Mouse (Mus musculus): ENCODE measurements around the gene Crtc3. TPM values are rescaled to one million over a fixed set of nuclear protein-coding genes. Genes with fewer than 3 reads are reported as not detected.

Gene Crtc3
- total RNA-seq, 1 experiment, result 2.4 TPM

DNA sequence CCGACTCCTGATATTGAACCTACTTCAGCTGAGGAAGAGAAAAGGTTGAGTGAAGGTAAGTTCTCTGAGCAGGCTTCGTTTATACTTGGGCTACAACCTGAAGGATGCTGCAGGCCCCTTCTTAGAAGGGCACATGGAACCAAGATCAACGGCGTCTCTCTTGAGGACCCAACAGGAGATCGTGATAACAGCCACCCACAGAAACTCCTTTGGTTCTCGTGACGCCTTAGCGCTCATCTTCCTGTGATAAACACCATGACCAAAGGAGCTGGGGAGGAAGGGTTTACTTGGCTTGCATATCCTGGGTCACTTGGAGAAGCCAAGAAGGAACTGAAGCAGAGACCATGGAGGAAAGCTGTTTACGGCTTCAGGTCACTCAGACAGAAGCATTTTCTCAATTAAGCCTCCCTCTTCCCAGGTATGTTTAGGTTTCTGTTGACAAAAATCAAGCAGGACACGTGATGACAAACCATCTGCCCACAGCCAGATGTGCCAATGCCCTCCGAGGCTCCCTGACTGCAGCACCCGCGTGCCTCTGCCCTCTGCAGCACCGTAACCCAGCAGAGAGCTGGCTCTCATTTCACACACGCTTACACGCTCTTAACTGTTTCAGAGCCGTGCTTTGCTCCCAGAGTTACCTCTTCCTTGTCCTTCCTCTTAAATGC is 52.3 kb downstream of the Crtc3 start:
- Histone ChIP-seq H3K4me3 (ENCODE audit: insufficient read depth in 1 of 2, low read depth in 1 of 2, low read length in 2 of 2, poor library complexity in 1 of 2, severe bottlenecking in 1 of 2) (no peak overlapping the region), H3K4me1 (ENCODE audit: control insufficient read depth in 2 of 2, insufficient read depth in 2 of 2, low read length in 2 of 2, poor library complexity in 1 of 2) (no peaks in the 10 kb centered on the region), H3K9ac (ENCODE audit: insufficient read depth, low read depth, low read length, poor library complexity, severe bottlenecking) (no peak overlapping the region), H3K27ac (ENCODE audit: insufficient read depth, low read depth, low read length, poor library complexity, severe bottlenecking) (no peak overlapping the region), H3K36me3 (ENCODE audit: control insufficient read depth, insufficient read depth, low read length, poor library complexity, severe bottlenecking) (no peaks in the 10 kb centered on the region), H3K9me3 (ENCODE audit: control insufficient read depth, insufficient read depth, low read depth, low read length) (no peaks in the 10 kb centered on the region)
- no peak for DNase-seq (ENCODE audit: low read depth, low spot score)
- in situ Hi-C loops (cut with MboI; ENCODE audit: low sequenced_read_pairs in 2 of 2, unreplicated experiment in 2 of 2), result no loop called here
- TF ChIP-seq HCFC1 (IDR thresholded peaks at IDR 0.05; ENCODE audit: borderline replicate concordance, insufficient read depth, low read length), result no peak
- no peak for TF ChIP-seq CHD2 (IDR thresholded peaks at IDR 0.05; ENCODE audit: low read depth, low read length)
- TF ChIP-seq ZC3H11A (IDR thresholded peaks at IDR 0.05; ENCODE audit: borderline replicate concordance, low read depth, low read length), result no peak
- no peak for TF ChIP-seq ZNF384 (IDR thresholded peaks at IDR 0.05; ENCODE audit: low read depth, low read length)
- TF ChIP-seq MAFK (IDR thresholded peaks at IDR 0.05; ENCODE audit: insufficient read depth, low read depth, low read length), result no peak

DNA sequence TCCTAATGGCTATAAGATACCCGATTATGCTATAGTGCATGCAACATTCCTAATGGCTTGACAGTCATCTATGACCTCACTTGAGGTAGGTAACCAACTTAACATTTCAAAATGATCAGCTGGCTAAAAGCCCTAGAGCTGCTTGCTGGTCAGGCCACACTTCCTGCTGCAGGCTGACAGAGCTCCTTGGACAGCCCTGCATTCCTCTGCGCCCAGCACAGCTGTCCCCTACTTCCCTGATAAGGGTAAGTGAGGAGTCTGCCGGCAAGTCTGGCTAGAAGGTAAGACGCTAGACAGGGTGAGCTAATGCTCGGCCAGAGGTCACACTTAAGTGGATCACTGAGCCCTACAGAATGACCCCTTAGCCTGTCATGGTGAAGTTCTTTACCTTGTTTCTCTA is 52.8 kb downstream of the Crtc3 start:
- in situ Hi-C loops (cut with MboI; ENCODE audit: low sequenced_read_pairs in 2 of 2, unreplicated experiment in 2 of 2), result no loop called here
- Histone ChIP-seq H3K9me3 (ENCODE audit: control insufficient read depth, insufficient read depth, low read depth, low read length) (no peaks in the 10 kb centered on the region), H3K36me3 (ENCODE audit: control insufficient read depth, insufficient read depth, low read length, poor library complexity, severe bottlenecking) (no peaks in the 10 kb centered on the region), H3K4me3 (ENCODE audit: insufficient read depth in 1 of 2, low read depth in 1 of 2, low read length in 2 of 2, poor library complexity in 1 of 2, severe bottlenecking in 1 of 2) (no peak overlapping the region), H3K27ac (ENCODE audit: insufficient read depth, low read depth, low read length, poor library complexity, severe bottlenecking) (no peak overlapping the region), H3K9ac (ENCODE audit: insufficient read depth, low read depth, low read length, poor library complexity, severe bottlenecking) (no peak overlapping the region), H3K4me1 (ENCODE audit: control insufficient read depth in 2 of 2, insufficient read depth in 2 of 2, low read length in 2 of 2, poor library complexity in 1 of 2) (no peaks in the 10 kb centered on the region)
- DNase-seq (ENCODE audit: low read depth, low spot score), result no peak
- TF ChIP-seq ZC3H11A (IDR thresholded peaks at IDR 0.05; ENCODE audit: borderline replicate concordance, low read depth, low read length) (no peak), HCFC1 (IDR thresholded peaks at IDR 0.05; ENCODE audit: borderline replicate concordance, insufficient read depth, low read length) (no peak), MAFK (IDR thresholded peaks at IDR 0.05; ENCODE audit: insufficient read depth, low read depth, low read length) (no peak), ZNF384 (IDR thresholded peaks at IDR 0.05; ENCODE audit: low read depth, low read length) (no peak), CHD2 (IDR thresholded peaks at IDR 0.05; ENCODE audit: low read depth, low read length) (no peak)

DNA sequence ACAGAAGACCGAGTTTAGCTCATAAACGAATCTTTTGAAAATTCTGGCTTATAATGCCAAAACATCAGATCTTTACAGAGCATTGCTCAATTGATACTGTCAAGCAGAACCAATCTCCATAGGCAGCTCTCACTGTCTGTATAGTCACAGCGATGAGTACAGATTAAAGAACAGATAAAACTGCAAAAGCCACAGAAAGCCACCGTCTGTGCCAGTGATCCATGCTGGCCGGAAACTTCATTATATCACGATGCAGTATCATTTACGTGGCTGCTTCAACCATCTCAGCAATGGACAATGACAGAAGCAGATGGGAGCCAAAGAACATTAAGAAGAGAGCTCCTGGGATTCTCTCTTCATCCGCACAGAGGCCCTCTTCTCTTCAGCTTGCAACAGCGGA is 53.9 kb downstream of the Crtc3 start:
- Histone ChIP-seq H3K4me3 (ENCODE audit: insufficient read depth in 1 of 2, low read depth in 1 of 2, low read length in 2 of 2, poor library complexity in 1 of 2, severe bottlenecking in 1 of 2) (no peak overlapping the region), H3K4me1 (ENCODE audit: control insufficient read depth in 2 of 2, insufficient read depth in 2 of 2, low read length in 2 of 2, poor library complexity in 1 of 2) (no peaks in the 10 kb centered on the region), H3K9ac (ENCODE audit: insufficient read depth, low read depth, low read length, poor library complexity, severe bottlenecking) (no peak overlapping the region), H3K36me3 (ENCODE audit: control insufficient read depth, insufficient read depth, low read length, poor library complexity, severe bottlenecking) (no peaks in the 10 kb centered on the region), H3K9me3 (ENCODE audit: control insufficient read depth, insufficient read depth, low read depth, low read length) (no peaks in the 10 kb centered on the region), H3K27ac (ENCODE audit: insufficient read depth, low read depth, low read length, poor library complexity, severe bottlenecking) (no peak overlapping the region)
- in situ Hi-C loops (cut with MboI; ENCODE audit: low sequenced_read_pairs in 2 of 2, unreplicated experiment in 2 of 2), result no loop called here
- no peak for DNase-seq (ENCODE audit: low read depth, low spot score)
- TF ChIP-seq ZC3H11A (IDR thresholded peaks at IDR 0.05; ENCODE audit: borderline replicate concordance, low read depth, low read length) (no peak), HCFC1 (IDR thresholded peaks at IDR 0.05; ENCODE audit: borderline replicate concordance, insufficient read depth, low read length) (no peak), ZNF384 (IDR thresholded peaks at IDR 0.05; ENCODE audit: low read depth, low read length) (no peak), MAFK (IDR thresholded peaks at IDR 0.05; ENCODE audit: insufficient read depth, low read depth, low read length) (no peak), CHD2 (IDR thresholded peaks at IDR 0.05; ENCODE audit: low read depth, low read length) (no peak)

DNA sequence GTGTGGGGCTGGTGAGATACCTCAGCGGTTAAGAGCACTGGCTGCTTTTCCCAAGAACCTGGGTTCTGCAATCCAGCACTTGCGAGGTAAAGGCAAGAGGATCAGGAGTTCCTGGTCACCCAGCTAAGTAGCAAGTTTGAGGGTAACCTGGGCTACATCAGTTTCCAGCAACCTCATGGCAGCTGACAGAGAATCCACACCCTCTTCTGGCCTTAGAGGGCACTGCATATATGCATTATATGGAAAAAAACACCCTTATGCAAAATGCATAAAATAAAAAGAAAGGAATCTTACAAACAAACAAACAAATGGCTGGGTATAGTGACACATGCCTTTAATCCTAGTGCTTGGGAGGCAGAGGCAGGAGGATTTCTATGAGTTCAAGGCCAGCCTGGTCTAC is 55.0 kb downstream of the Crtc3 start:
- TF ChIP-seq CHD2 (IDR thresholded peaks at IDR 0.05; ENCODE audit: low read depth, low read length), result no peak
- Histone ChIP-seq H3K4me1 (ENCODE audit: control insufficient read depth in 2 of 2, insufficient read depth in 2 of 2, low read length in 2 of 2, poor library complexity in 1 of 2) (no peaks in the 10 kb centered on the region), H3K9ac (ENCODE audit: insufficient read depth, low read depth, low read length, poor library complexity, severe bottlenecking) (no peak overlapping the region), H3K9me3 (ENCODE audit: control insufficient read depth, insufficient read depth, low read depth, low read length) (no peaks in the 10 kb centered on the region), H3K27ac (ENCODE audit: insufficient read depth, low read depth, low read length, poor library complexity, severe bottlenecking) (no peak overlapping the region), H3K4me3 (ENCODE audit: insufficient read depth in 1 of 2, low read depth in 1 of 2, low read length in 2 of 2, poor library complexity in 1 of 2, severe bottlenecking in 1 of 2) (no peak overlapping the region), H3K36me3 (ENCODE audit: control insufficient read depth, insufficient read depth, low read length, poor library complexity, severe bottlenecking) (no peaks in the 10 kb centered on the region)
- DNase-seq (ENCODE audit: low read depth, low spot score), result no peak
- in situ Hi-C loops (cut with MboI; ENCODE audit: low sequenced_read_pairs in 2 of 2, unreplicated experiment in 2 of 2), result no loop called here

DNA sequence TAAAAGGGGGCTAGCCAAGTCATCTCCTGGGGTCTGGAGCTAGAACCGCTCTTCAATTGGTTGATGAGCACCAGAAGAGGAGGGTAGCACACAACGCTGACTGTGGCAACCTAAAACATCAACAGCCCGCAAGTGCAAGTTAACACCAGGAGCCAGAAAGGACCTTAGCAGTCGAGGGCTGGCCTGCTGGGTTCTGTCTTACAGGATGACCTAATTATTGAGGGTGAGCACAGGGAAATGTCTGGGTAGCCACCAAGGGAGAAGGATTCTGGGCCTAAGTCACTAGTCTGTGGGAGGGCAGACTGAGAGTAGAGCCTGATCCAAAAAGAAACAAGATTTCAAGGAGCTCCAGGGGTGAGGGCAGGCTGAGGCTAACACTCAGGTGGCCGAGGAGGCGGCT is 56.7 kb downstream of the Crtc3 start:
- H3K27ac ChIP-seq (ENCODE audit: insufficient read depth, low read depth, low read length, poor library complexity, severe bottlenecking), result no peak overlapping the region; the same call in 1 of the 2 replicates
- DNase-seq (ENCODE audit: low read depth, low spot score), result no peak
- no peaks in the 10 kb centered on the region for H3K9me3 ChIP-seq (ENCODE audit: control insufficient read depth, insufficient read depth, low read depth, low read length)
- peaks cover 0 to 3% of the 10 kb centered on the region in 2 experiments; a peak in 1 of 4 replicates for H3K4me1 ChIP-seq (ENCODE audit: control insufficient read depth in 2 of 2, insufficient read depth in 2 of 2, low read length in 2 of 2, poor library complexity in 1 of 2)
- H3K9ac ChIP-seq (ENCODE audit: insufficient read depth, low read depth, low read length, poor library complexity, severe bottlenecking), result no peak overlapping the region
- no peak overlapping the region for H3K4me3 ChIP-seq (ENCODE audit: insufficient read depth in 1 of 2, low read depth in 1 of 2, low read length in 2 of 2, poor library complexity in 1 of 2, severe bottlenecking in 1 of 2)
- no peaks in the 10 kb centered on the region for H3K36me3 ChIP-seq (ENCODE audit: control insufficient read depth, insufficient read depth, low read length, poor library complexity, severe bottlenecking)
- TF ChIP-seq MAFK (IDR thresholded peaks at IDR 0.05; ENCODE audit: insufficient read depth, low read depth, low read length) (no peak), ZNF384 (IDR thresholded peaks at IDR 0.05; ENCODE audit: low read depth, low read length) (no peak), CHD2 (IDR thresholded peaks at IDR 0.05; ENCODE audit: low read depth, low read length) (no peak), ZC3H11A (IDR thresholded peaks at IDR 0.05; ENCODE audit: borderline replicate concordance, low read depth, low read length) (no peak), HCFC1 (IDR thresholded peaks at IDR 0.05; ENCODE audit: borderline replicate concordance, insufficient read depth, low read length) (no peak)
- in situ Hi-C loops (cut with MboI; ENCODE audit: low sequenced_read_pairs in 2 of 2, unreplicated experiment in 2 of 2), result no loop called here

Data from ES-E14 (cell line).